Mouse (Mus musculus): Measurements from ENCODE around the gene Erf.

Gene Erf

DNA sequence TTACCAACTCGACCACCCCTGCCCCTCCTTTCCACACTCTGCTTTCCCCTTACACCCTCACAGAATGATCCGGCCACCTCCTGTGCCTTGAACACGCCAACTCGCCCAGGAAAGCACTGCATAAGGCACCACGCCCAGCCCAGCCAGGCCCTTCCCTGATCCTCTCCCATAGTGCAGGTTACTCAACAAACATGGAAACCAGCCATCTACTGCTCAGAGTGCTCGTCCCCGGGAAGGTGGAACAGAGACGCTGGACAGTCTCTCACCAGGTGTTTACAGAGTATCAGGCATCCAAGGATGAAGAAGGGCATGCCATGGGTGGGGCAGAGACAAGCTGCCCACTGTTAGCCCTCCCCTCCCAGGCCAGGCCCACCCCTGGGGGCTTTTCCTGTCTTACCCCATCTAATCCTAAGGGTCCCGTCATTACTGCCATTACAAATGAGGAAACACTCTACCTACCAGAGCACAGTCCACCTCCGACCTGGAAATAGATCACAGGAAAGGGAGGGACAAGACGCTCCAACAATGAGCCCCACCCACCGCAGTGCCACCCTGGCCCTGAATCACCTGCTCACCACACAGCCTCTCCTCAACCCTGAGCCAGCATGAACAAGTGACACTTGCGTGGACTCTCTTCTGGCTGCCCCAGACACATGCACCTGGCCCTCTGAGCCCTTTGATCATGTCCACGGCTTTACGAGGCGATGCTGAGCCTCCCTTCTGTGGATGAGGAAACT, 44.3 kb downstream of the Erf start:
- DNase-seq (ENCODE audit: low spot score) = no peak

GRCm38 (mm10) chr7:25205355-25206093, 45.0 kb downstream of the Erf start:
- no peak for DNase-seq (ENCODE audit: low spot score)

DNA sequence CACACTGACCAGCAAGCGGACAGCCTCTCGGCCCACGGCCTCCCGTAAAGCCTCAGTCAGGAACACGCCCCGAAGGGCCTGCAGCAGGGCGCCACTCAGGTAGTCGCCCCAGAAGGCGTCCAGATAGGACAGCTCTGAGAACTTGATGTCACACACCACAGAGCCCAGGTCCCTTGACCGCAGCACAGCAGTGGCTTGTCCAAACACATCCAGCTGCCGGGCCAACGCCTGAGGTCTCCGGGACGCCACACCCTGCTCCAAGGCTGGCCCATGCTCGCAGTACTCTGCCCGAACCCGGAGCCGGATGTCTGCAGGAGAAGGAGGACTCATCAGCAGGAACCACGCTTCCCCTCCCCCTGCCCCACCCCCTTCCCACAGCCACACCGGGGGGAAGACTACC, 46.9 kb downstream of the Erf start:
- no peak for DNase-seq (ENCODE audit: low spot score)

DNA sequence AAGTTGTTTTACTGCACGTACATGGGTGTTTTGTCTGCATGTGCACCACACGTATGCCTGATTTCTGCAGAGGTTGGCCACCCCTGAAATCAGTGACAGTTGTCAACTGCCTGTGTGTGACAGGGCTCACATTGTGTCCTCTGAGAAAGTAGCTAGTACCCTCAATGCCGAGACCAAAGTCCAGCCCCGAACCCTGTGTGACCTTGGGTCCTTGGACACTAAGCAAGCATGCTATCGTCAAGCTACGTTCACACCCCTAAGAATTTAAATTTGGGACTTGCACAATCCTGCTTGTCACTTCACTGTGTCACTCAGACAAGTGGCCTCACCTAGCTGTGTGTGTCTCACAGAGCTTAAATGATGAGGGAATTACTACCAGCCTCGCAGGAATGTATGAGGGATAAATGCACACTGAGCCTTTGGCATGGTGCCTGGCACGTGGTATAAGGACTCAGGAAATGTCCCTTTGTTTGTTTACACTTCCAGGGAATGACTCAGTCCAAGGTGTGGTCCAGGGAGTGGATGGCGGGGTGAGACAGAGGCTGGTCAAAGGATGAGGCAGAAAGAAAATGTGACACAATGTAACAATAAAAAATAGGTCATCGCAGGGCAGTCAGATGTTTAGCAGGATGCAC, 53.1 kb downstream of the Erf start:
- no peak for DNase-seq (ENCODE audit: low spot score)

- no peak for DNase-seq (ENCODE audit: low spot score)
Measured at GRCm38 (mm10) chr7:25196107-25196506, 54.5 kb downstream of the Erf start.

DNA sequence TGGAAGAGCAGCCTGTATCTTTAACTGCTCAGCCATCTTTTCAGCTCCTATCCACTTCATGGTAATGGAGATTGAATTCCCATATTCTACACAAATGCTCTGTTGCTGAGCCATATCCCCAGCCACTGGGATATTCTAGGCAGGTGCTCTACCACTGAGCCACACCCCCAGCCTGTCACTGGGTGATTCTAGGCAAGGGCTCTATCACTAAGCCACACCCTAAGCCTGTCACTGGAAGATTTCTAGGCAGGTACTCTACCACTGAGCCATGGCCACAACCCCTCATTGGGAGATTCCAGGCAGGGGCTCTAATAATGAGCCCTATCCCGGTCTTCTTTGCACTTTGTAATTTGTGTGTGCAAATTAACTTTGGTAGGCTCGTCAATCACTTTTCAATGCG, 55.4 kb downstream of the Erf start:
- no peak for DNase-seq (ENCODE audit: low spot score)

Data from layer of hippocampus, adult 11-12 months (tissue).